Mouse (Mus musculus): ENCODE measurements around the gene Dr1. TPM values are rescaled to one million over a fixed set of nuclear protein-coding genes. Genes with fewer than 3 reads are reported as not detected.
A peak's percentile ranks its signal among the peaks of the same experiment; 100 is the strongest.
"Not testable (repeated sequence)": the region's sequence is repeated elsewhere in the genome, so short reads cannot be mapped to it uniquely, and the experiment has no call there.

Dr1 gene
- polyA plus RNA-seq (2016; fragmentation: Nextera tagmentation; extraction: Ambion mirVana): 47.0 and 49.1 TPM in 2 replicates

DNA sequence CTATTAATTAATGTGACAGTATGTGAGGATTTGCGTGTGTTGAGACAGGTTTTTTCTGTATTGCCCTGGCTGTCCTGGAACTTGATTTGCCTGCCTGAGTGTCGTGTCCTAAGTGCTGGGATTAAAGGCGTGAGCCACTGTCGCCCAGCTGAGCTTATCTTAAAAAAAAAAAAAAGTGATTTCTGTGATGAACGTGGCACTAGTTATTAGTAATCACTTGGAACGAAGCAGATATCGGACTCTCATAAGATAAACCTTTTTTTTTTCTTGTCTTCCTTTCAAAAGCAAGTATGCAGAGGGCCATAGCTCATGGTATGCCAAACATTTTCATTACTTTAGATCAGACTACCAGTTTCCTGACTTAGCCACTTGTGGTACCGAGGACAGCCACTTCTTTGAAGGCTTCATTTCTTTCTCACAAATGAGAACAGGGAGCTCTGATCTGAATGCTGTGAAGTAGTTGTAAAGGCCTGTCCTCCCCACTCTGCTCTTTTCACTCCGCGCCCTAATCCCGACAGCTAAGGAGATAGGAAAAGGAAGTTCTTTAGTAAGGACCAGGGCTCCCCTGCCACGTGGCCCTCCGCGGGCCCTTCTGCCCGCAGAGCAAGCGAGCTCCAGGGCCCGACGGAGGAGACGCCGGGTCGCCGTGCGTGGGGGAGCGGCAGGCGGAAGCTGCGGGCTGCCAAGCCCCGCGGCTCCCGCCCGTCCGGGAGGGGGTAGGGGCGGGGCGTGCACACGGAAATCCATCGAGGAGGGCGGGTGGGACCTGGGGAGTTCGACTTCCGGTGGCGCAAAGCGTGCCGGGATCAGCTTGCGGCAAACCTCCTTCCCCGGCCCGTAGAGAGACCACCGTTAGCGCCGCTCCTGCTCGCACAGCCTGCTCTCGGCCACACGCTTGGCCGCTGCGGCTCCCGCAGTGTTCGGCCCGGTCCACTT, at the start of gene Dr1:
Dr1 (plus strand) TSS at position 771 of the 936 bp plus-strand sequence.
- H3K27ac ChIP-seq: peak within 1 kb of the TSS; percentile 87
- peak; percentile 98 for ATAC-seq (ENCODE audit: low FRiP score, low read depth)
- no peaks in the 10 kb centered on the region for H3K9me3 ChIP-seq
- H3K4me2 ChIP-seq (replicated peaks): peak within 1 kb of the TSS; percentile 85
- WGBS: 5% methylated on average over 55 of the region's 55 CpGs
- no peaks in the 10 kb centered on the region for H3K27me3 ChIP-seq (replicated peaks)
- peak within 1 kb of the TSS; percentile 89 for H3K4me3 ChIP-seq
- peak within 1 kb of the TSS; percentile 92 for H3K9ac ChIP-seq
- H3K36me3 ChIP-seq: no peaks in the 10 kb centered on the region
- peaks cover 21% of the 10 kb centered on the region for H3K4me1 ChIP-seq

DNA sequence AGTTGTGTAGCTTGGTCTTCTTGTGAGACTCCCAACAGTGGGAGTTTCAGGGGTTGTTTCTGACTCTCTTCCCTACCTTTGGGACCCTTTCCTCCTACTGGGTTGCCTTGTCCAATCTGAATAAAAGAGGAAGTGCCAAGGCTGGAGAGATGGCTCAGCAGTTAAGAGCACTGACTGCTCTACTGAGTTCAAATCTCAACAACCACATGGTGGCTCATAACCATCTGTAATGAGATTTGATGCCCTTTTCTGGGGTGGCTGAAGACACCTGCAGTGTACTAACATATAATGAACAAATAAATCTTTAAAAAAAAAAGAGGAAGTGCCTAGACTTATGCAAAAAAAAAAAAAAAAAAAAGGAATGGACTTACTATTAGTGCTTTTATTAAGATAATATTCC, 44.6 kb upstream of the Dr1 start:
- ATAC-seq (ENCODE audit: low FRiP score, low read depth): no peak
- H3K27ac ChIP-seq: no peak overlapping the region

DNA sequence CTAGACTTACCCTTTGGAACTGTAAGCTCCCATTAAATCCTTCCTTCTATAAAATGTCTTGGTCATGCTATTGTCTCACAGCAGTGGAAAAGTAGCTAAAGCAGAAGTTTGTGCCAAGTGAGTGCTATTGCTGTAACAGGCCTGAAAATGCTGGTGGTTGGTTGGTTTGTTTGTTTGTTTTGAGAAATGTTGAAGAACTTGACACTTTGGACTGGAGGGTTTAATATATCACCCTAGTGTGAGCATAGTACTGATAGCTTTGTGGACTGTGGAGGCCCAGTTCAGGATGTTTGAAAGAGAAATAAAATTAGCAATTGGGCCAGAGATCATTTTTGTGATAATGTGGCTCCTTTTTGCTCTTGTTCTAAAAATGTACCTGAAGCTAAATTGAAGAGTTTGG, 42.5 kb upstream of the Dr1 start:
- no peak for ATAC-seq (ENCODE audit: low FRiP score, low read depth)
- Histone ChIP-seq H3K27ac (no peak overlapping the region), H3K36me3 (no peaks in the 10 kb centered on the region), H3K4me3 (no peak overlapping the region), H3K27me3 (replicated peaks) (no peaks in the 10 kb centered on the region), H3K4me1 (no peaks in the 10 kb centered on the region), H3K9ac (no peak overlapping the region), H3K4me2 (replicated peaks) (no peak overlapping the region), H3K9me3 (no peaks in the 10 kb centered on the region)

More for the DNA sequence above, 44.6 kb upstream of the Dr1 start:
- Histone ChIP-seq H3K4me3 (no peak overlapping the region), H3K36me3 (no peaks in the 10 kb centered on the region), H3K4me2 (replicated peaks) (no peak overlapping the region), H3K9ac (no peak overlapping the region), H3K27me3 (replicated peaks) (no peaks in the 10 kb centered on the region), H3K4me1 (no peaks in the 10 kb centered on the region), H3K9me3 (no peaks in the 10 kb centered on the region)

DNA sequence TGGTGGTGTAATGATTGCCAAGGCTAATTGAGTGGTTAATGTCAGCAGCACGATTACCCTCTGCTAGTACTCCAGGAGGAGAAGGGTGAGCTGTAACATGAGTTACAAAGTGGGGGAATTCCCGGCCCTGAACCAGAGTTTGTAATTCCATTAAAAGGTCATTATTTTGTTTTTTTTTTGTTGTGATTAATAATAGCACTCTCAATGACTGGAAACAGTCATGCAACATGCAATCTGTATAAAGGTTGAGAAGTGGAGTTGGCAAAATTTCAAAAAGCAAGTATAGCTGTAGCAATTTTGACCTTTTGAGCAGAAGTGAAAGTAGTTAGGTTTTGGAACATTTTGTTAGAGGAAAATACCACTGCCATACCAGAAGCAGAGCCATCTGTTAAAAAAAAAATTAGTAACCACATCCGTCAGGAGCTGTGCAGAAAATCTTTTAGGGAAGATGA, 22.4 kb upstream of the Dr1 start:
- no peaks in the 10 kb centered on the region for H3K4me1 ChIP-seq
- WGBS: 73% methylated on average over 3 of the region's 3 CpGs

DNA sequence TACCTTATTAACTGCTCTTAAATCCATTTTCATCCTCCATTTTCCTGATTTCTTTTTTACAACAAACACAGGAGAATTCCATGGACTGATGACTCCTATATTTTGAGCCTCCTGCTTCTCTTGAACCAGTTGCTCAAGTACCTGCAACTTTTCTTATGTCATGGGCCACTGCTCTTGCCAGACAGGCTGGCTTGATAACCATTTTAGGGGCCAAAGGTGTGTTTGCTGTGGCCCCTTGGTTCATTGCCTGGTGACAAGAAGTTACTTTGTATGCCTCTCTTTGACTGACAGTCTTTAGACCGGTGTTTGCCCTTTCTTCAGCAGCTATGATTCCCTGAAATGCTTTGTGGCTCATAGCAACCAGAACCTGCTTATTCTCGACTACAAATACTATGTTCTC, 18.7 kb upstream of the Dr1 start:
- no peaks in the 10 kb centered on the region for H3K27me3 ChIP-seq (replicated peaks)
- H3K9ac ChIP-seq: no peak overlapping the region
- H3K4me1 ChIP-seq: no peaks in the 10 kb centered on the region
- no peaks in the 10 kb centered on the region for H3K36me3 ChIP-seq
- no peak overlapping the region for H3K27ac ChIP-seq
- 73% methylated on average over 2 of the region's 2 CpGs for WGBS
- H3K4me3 ChIP-seq: no peak overlapping the region
- H3K4me2 ChIP-seq (replicated peaks): no peak overlapping the region
- ATAC-seq (ENCODE audit: low FRiP score, low read depth): no peak
- H3K9me3 ChIP-seq: no peaks in the 10 kb centered on the region

More for the DNA sequence above, 22.4 kb upstream of the Dr1 start:
- Histone ChIP-seq H3K4me3 (no peak overlapping the region), H3K27ac (no peak overlapping the region), H3K4me2 (replicated peaks) (no peak overlapping the region), H3K36me3 (no peaks in the 10 kb centered on the region), H3K9ac (no peak overlapping the region), H3K9me3 (no peaks in the 10 kb centered on the region), H3K27me3 (replicated peaks) (no peaks in the 10 kb centered on the region)
- no peak for ATAC-seq (ENCODE audit: low FRiP score, low read depth)

DNA sequence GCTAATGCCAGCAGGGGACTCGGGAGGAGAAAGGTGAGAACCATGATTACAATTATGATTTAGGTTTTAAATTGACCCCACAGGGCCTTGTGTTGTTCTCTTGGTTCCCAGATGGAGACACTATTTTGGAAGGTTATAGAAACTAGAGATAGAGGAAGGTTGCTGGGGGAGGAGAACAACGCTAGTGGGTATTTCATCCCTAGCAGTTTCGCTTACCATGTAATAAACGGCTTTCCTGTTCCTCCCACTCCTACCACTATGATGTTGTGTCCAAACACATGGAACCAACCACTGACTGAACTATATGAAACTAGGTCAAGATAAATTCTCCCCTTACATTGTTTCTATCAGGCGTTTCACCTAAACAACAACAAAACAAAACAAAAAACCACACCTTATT, 13.4 kb upstream of the Dr1 start:
- no peaks in the 10 kb centered on the region for H3K36me3 ChIP-seq
- H3K4me2 ChIP-seq (replicated peaks): no peak overlapping the region
- no peaks in the 10 kb centered on the region for H3K9me3 ChIP-seq
- H3K9ac ChIP-seq: no peak overlapping the region
- H3K4me1 ChIP-seq: no peaks in the 10 kb centered on the region
- WGBS: 83% methylated on average over 5 of the region's 5 CpGs
- H3K27ac ChIP-seq: no peak overlapping the region
- no peak overlapping the region for H3K4me3 ChIP-seq
- no peaks in the 10 kb centered on the region for H3K27me3 ChIP-seq (replicated peaks)
- no peak for ATAC-seq (ENCODE audit: low FRiP score, low read depth)

DNA sequence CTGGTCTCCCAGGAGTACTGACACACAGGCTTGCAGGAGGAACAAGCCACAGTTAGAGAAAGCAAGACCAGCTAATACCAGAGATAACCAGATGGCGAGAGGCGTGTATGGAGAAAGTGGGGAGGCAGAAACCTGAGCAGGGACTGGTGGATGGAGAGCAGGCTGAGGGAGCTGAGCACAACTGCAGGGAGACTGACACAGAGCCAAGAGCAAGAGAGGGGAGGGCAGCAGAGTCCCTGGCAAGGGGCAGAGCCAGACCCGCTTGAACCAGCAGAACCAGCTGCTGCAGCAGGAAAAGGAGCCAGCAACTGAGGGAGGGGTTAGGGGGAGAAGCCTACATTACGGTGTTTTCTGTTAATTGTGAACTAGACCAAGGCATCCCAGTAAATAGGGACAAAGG, 6.0 kb upstream of the Dr1 start:
- Histone ChIP-seq H3K9ac (no peak overlapping the region), H3K36me3 (no peaks in the 10 kb centered on the region), H3K9me3 (no peaks in the 10 kb centered on the region), H3K4me1 (peaks cover under 1% of the 10 kb centered on the region; the same call in 1 of the 2 replicates), H3K27ac (no peak overlapping the region), H3K4me3 (no peak overlapping the region), H3K27me3 (replicated peaks) (no peaks in the 10 kb centered on the region), H3K4me2 (replicated peaks) (no peak overlapping the region)
- no peak for ATAC-seq (ENCODE audit: low FRiP score, low read depth)
- 49% methylated on average over 4 of the region's 4 CpGs for WGBS

DNA sequence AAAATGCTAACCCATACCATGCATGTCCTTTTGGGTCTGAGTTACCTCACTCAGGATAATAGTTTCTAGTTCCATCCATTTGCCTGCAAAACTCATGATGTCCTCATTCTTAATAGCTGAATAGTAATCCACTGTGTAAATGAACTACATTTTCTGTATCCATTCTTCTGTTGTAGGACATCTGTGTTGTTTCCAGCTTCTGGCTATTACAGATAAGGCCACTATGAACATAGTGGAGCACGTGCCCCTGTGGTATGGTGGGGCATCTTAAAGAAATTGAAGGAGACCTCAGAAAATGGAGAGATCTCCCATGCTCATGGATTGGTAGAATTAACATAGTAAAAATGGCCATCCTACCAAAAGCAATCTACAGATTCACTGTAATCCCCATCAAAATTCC, 4.9 kb upstream of the Dr1 start:
- ATAC-seq (ENCODE audit: low FRiP score, low read depth); H3K4me1 ChIP-seq; H3K9ac ChIP-seq; H3K36me3 ChIP-seq; H3K9me3 ChIP-seq; H3K27me3 ChIP-seq (replicated peaks); H3K4me3 ChIP-seq; H3K4me2 ChIP-seq (replicated peaks); H3K27ac ChIP-seq: not testable (repeated sequence)
- WGBS: 78% methylated on average over 1 of the region's 1 CpGs

DNA sequence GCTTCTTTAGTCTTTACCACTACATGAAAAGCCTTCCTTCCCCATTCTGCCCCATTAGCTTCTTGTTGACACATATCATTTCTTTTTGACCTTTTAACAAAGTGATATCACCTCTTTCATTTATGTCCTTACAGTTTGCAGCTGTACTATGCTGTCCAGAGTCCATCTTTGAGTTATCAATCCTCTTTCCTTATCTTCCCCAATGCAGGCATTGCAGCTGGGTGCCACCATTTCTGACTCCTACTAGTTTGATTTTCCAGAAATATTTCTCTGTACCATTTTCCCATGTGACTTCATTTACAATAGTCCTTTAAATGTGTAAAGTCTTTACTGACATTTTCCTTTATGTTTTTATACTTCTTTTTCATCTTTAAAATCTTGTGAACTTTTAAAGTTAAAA, 1.7 kb upstream of the Dr1 start:
- Histone ChIP-seq H3K27me3 (replicated peaks) (no peaks in the 10 kb centered on the region), H3K4me2 (replicated peaks) (no peak overlapping the region), H3K27ac (no peak overlapping the region), H3K4me1 (peaks cover 21% of the 10 kb centered on the region), H3K9ac (no peak overlapping the region), H3K4me3 (no peak overlapping the region), H3K9me3 (no peaks in the 10 kb centered on the region), H3K36me3 (no peaks in the 10 kb centered on the region)
- ATAC-seq (ENCODE audit: low FRiP score, low read depth): no peak

DNA sequence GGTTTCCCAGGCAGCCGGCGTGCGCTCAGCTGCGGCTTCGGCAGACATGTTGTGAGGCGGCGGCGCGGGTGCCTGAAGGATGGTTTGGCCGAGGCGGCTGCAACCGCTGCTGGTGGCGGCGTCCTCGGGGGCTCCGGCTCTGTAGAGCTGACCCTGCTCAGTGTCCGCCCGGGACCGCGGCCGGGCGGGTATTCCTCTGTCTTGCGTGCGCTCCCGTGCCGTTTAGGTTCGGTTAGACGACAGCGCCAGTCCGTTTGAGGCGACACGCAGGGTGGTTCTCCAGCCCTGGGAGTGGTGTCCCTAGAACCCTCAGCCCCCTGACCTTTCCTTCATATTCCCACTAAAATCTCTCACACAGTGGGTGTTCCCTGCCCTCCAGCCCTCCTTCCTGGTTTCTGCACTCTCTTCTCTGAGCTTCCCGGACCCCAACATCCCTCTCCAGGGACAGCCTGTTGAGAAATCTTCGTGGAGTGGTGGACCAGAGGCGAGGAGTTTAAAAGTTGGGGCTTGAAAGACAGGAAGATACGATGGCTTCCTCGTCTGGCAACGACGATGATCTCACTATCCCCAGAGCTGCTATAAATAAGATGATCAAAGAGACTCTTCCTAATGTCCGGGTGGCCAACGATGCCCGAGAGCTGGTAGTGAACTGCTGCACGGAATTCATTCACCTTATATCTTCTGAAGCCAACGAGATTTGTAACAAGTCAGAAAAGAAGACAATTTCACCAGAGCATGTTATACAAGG, 540 bp downstream of the Dr1 start:
- Histone ChIP-seq H3K27me3 (replicated peaks) (no peaks in the 10 kb centered on the region), H3K4me2 (replicated peaks) (peak overlapping the region; percentile 85), H3K4me3 (peak overlapping the region; percentile 89), H3K9me3 (no peaks in the 10 kb centered on the region), H3K36me3 (no peaks in the 10 kb centered on the region), H3K9ac (peak overlapping the region; percentile 92), H3K4me1 (peaks cover 21% of the 10 kb centered on the region), H3K27ac (peak overlapping the region; percentile 87)
- WGBS: under 1% methylated on average over 44 of the region's 44 CpGs
- peak; percentile 69 for ATAC-seq (ENCODE audit: low FRiP score, low read depth)

DNA sequence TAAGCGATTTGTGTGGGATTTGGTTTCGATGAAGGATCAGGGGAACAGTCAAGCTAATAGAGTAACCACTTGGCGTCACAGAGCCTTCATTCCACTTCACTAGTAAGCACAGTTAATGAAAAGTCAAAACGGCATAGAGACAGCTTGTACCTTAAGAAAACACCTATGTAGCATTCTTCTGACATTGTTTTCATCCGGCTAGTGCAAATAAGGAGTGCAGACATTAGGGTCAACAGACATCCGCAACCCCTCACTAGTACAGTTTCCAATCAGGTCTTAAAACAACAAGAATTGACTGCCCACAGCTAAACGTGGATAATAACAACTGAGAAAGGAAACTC, 1.1 kb downstream of the Dr1 start:
- H3K36me3 ChIP-seq: no peaks in the 10 kb centered on the region
- no peak overlapping the region for H3K27ac ChIP-seq
- peak overlapping the region; percentile 89 for H3K4me3 ChIP-seq
- H3K9ac ChIP-seq: peak overlapping the region; percentile 92
- ATAC-seq (ENCODE audit: low FRiP score, low read depth): no peak
- WGBS: 20% methylated on average over 7 of the region's 7 CpGs
- no peaks in the 10 kb centered on the region for H3K9me3 ChIP-seq
- H3K4me2 ChIP-seq (replicated peaks): peak overlapping the region; percentile 85
- no peaks in the 10 kb centered on the region for H3K27me3 ChIP-seq (replicated peaks)
- H3K4me1 ChIP-seq: peaks cover 21% of the 10 kb centered on the region

DNA sequence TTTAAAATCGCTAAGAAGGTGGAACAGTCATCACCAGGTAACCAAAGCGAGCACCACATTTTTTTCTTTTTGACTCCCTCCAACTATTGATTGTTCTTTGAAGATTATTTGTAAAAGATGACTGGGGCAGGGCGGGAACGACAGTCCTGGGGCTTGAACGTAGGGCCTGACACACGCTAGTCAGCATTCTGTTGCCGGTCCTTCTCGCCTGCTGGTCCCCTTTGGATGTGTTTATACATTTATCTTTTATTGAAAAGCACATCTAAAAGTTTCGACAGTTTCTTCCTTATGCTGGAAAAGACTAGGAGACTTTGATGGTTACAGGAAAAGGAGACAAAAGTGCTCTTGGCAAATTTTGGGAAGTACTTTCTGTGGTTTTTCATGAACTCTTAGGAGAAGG, 1.7 kb downstream of the Dr1 start:
- H3K4me3 ChIP-seq: peak overlapping the region; percentile 89
- no peaks in the 10 kb centered on the region for H3K9me3 ChIP-seq
- no peak for ATAC-seq (ENCODE audit: low FRiP score, low read depth)
- peak overlapping the region; percentile 92 for H3K9ac ChIP-seq
- no peaks in the 10 kb centered on the region for H3K36me3 ChIP-seq
- peaks cover 21% of the 10 kb centered on the region for H3K4me1 ChIP-seq
- H3K4me2 ChIP-seq (replicated peaks): peak overlapping the region; percentile 85
- H3K27me3 ChIP-seq (replicated peaks): no peaks in the 10 kb centered on the region
- WGBS: 53% methylated on average over 9 of the region's 9 CpGs
- H3K27ac ChIP-seq: no peak overlapping the region
